Mouse (Mus musculus) kidney, postnatal 25 days (tissue): ENCODE results near the gene Crygn.
"Not testable (repeated sequence)": the region's sequence is repeated elsewhere in the genome, so short reads cannot be mapped to it uniquely, and the experiment has no call there.

Experiments used
- DNase-seq, 2 experiments: peaks; one replicate each; pipeline ENCODE4 v3.0.0; 2021; ENCODE audit warnings: mixed read lengths in 2 of 2

Crygn gene

GRCm38 (mm10) chr5:24757816-24758215 is at the start of gene Crygn:
TSS of gene Crygn (minus strand) at chr5:24758008.
- no peak for DNase-seq

GRCm38 (mm10) chr5:24805222-24805621 is 47.4 kb upstream of the Crygn start:
- no peak for DNase-seq

GRCm38 (mm10) chr5:24804661-24805060 is 46.9 kb upstream of the Crygn start:
- no peak for DNase-seq

GRCm38 (mm10) chr5:24801841-24802624 is 44.2 kb upstream of the Crygn start:
- DNase-seq: no peak

- DNase-seq: peak in 1 of 2 experiments; percentile 28
Observed at GRCm38 (mm10) chr5:24800416-24800815, 42.6 kb upstream of the Crygn start.

- no peak for DNase-seq
Observed at GRCm38 (mm10) chr5:24798639-24799038, 40.8 kb upstream of the Crygn start.

- DNase-seq: no peak
Observed at GRCm38 (mm10) chr5:24797858-24798257, 40.0 kb upstream of the Crygn start.

GRCm38 (mm10) chr5:24792961-24793360 is 35.2 kb upstream of the Crygn start:
- DNase-seq: no peak

- no peak for DNase-seq
Observed at GRCm38 (mm10) chr5:24782957-24783356, 25.1 kb upstream of the Crygn start.

GRCm38 (mm10) chr5:24781048-24781447 is 23.2 kb upstream of the Crygn start:
- DNase-seq: no peak

- peak in 1 of 2 experiments; percentile 25 for DNase-seq
Observed at GRCm38 (mm10) chr5:24779881-24780512, 22.2 kb upstream of the Crygn start.

GRCm38 (mm10) chr5:24779321-24779720 is 21.5 kb upstream of the Crygn start:
- DNase-seq: no peak

GRCm38 (mm10) chr5:24778843-24779140 is 21.0 kb upstream of the Crygn start:
- DNase-seq: no peak

- DNase-seq: no peak
Observed at GRCm38 (mm10) chr5:24778082-24778842, 20.5 kb upstream of the Crygn start.

- DNase-seq: no peak
Observed at GRCm38 (mm10) chr5:24776681-24777080, 18.9 kb upstream of the Crygn start.

- DNase-seq: not testable (repeated sequence)
Observed at GRCm38 (mm10) chr5:24774549-24774948, 16.7 kb upstream of the Crygn start.

GRCm38 (mm10) chr5:24756931-24757330 is 877 bp downstream of the Crygn start:
- no peak for DNase-seq

- DNase-seq: no peak
Observed at GRCm38 (mm10) chr5:24752175-24752498, 5.7 kb downstream of the Crygn start.

- DNase-seq: peak; percentile 72 to 82
Observed at GRCm38 (mm10) chr5:24751305-24752174, 6.3 kb downstream of the Crygn start.

GRCm38 (mm10) chr5:24750321-24751304 is 7.2 kb downstream of the Crygn start:
- DNase-seq: peak; percentile 88 to 92

GRCm38 (mm10) chr5:24749731-24750130 is 8.1 kb downstream of the Crygn start:
- no peak for DNase-seq

- no peak for DNase-seq
Observed at GRCm38 (mm10) chr5:24747533-24747932, 10.3 kb downstream of the Crygn start.
